Mouse (Mus musculus): Measurements from ENCODE around the gene Dhx29. TPM values are rescaled to one million over a fixed set of nuclear protein-coding genes. Genes with fewer than 3 reads are reported as not detected.

Gene Dhx29
- polyA plus RNA-seq, 1 experiment from 2014 or later: 32.1 TPM

- Histone ChIP-seq H3K36me3 (ENCODE audit: control insufficient read depth, insufficient read depth, low read length) (peaks cover 8% of the 10 kb centered on the region; the same call in 1 of the 2 replicates), H3K9me3 (ENCODE audit: control insufficient read depth, low read length) (no peaks in the 10 kb centered on the region), H3K27me3 (ENCODE audit: control insufficient read depth, insufficient read depth, low read length) (no peaks in the 10 kb centered on the region), H3K4me3 (ENCODE audit: low read depth, low read length) (no peak overlapping the region), H3K27ac (ENCODE audit: low read depth, low read length) (no peak overlapping the region), H3K4me2 (no peak overlapping the region), H3K9ac (ENCODE audit: low read length) (no peak overlapping the region), H3K4me1 (ENCODE audit: control insufficient read depth, insufficient read depth, low read length) (no peaks in the 10 kb centered on the region)
- ATAC-seq (ENCODE audit: low FRiP score) (no peak), DNase-seq (ENCODE audit: low spot score, missing footprints) (no peak)
- 89% methylated on average over 5 of the region's 5 CpGs for WGBS
Observed at GRCm38 (mm10) chr13:112967267-112967666, 40.0 kb downstream of the Dhx29 start.

- ATAC-seq (ENCODE audit: low FRiP score) (no peak), DNase-seq (ENCODE audit: low spot score, missing footprints) (no peak)
- no peaks in the 10 kb centered on the region for H3K27me3 ChIP-seq (ENCODE audit: control insufficient read depth, insufficient read depth, low read length)
- H3K4me1 ChIP-seq (ENCODE audit: control insufficient read depth, insufficient read depth, low read length): no peaks in the 10 kb centered on the region
- H3K9me3 ChIP-seq (ENCODE audit: control insufficient read depth, low read length): no peaks in the 10 kb centered on the region
- 44% methylated on average over 10 of the region's 10 CpGs for WGBS
- H3K27ac ChIP-seq (ENCODE audit: low read depth, low read length): no peak overlapping the region
- no peak overlapping the region for H3K9ac ChIP-seq (ENCODE audit: low read length)
- no peak overlapping the region for H3K4me2 ChIP-seq
- no peaks in the 10 kb centered on the region for H3K36me3 ChIP-seq (ENCODE audit: control insufficient read depth, insufficient read depth, low read length)
- H3K4me3 ChIP-seq (ENCODE audit: low read depth, low read length): no peak overlapping the region
Observed at GRCm38 (mm10) chr13:112976720-112977119, 49.5 kb downstream of the Dhx29 start.

GRCm38 (mm10) chr13:112985605-112986450 lies 58.6 kb downstream of the Dhx29 start:
- ATAC-seq (ENCODE audit: low FRiP score): peak; percentile 75
- Histone ChIP-seq H3K4me2 (peak overlapping the region; percentile 94), H3K9me3 (ENCODE audit: control insufficient read depth, low read length) (no peaks in the 10 kb centered on the region), H3K4me3 (ENCODE audit: low read depth, low read length) (no peak overlapping the region; the same call in 1 of the 2 replicates), H3K36me3 (ENCODE audit: control insufficient read depth, insufficient read depth, low read length) (no peaks in the 10 kb centered on the region), H3K9ac (ENCODE audit: low read length) (no peak overlapping the region), H3K27ac (ENCODE audit: low read depth, low read length) (no peak overlapping the region), H3K4me1 (ENCODE audit: control insufficient read depth, insufficient read depth, low read length) (peaks cover 26% of the 10 kb centered on the region), H3K27me3 (ENCODE audit: control insufficient read depth, insufficient read depth, low read length) (peaks cover 45% of the 10 kb centered on the region)
- DNase-seq (ENCODE audit: low spot score, missing footprints): peak; percentile 93
- WGBS: 1% methylated on average over 18 of the region's 18 CpGs

GRCm38 (mm10) chr13:112986451-112986950 lies 59.2 kb downstream of the Dhx29 start:
- Histone ChIP-seq H3K4me2 (peak overlapping the region; percentile 94), H3K4me1 (ENCODE audit: control insufficient read depth, insufficient read depth, low read length) (peaks cover 26% of the 10 kb centered on the region), H3K4me3 (ENCODE audit: low read depth, low read length) (no peak overlapping the region; the same call in 1 of the 2 replicates), H3K27ac (ENCODE audit: low read depth, low read length) (no peak overlapping the region), H3K27me3 (ENCODE audit: control insufficient read depth, insufficient read depth, low read length) (peaks cover 52% of the 10 kb centered on the region), H3K9me3 (ENCODE audit: control insufficient read depth, low read length) (no peaks in the 10 kb centered on the region), H3K36me3 (ENCODE audit: control insufficient read depth, insufficient read depth, low read length) (no peaks in the 10 kb centered on the region), H3K9ac (ENCODE audit: low read length) (no peak overlapping the region)
- WGBS: under 1% methylated on average over 17 of the region's 17 CpGs
- no peak for ATAC-seq (ENCODE audit: low FRiP score)
- DNase-seq (ENCODE audit: low spot score, missing footprints): peak; percentile 92

GRCm38 (mm10) chr13:112987532-112987943 lies 60.3 kb downstream of the Dhx29 start, which contains the start of gene Ccno:
Ccno (plus strand) TSS chr13:112987802.
- Histone ChIP-seq H3K4me1 (ENCODE audit: control insufficient read depth, insufficient read depth, low read length) (peaks cover 26% of the 10 kb centered on the region), H3K4me3 (ENCODE audit: low read depth, low read length) (peak within 1 kb of the TSS; percentile 44), H3K4me2 (peak within 1 kb of the TSS; percentile 94), H3K36me3 (ENCODE audit: control insufficient read depth, insufficient read depth, low read length) (no peaks in the 10 kb centered on the region), H3K27me3 (ENCODE audit: control insufficient read depth, insufficient read depth, low read length) (peaks cover 58% of the 10 kb centered on the region), H3K9me3 (ENCODE audit: control insufficient read depth, low read length) (no peaks in the 10 kb centered on the region), H3K27ac (ENCODE audit: low read depth, low read length) (no peak within 1 kb of the TSS), H3K9ac (ENCODE audit: low read length) (peak within 1 kb of the TSS; percentile 24)
- ATAC-seq (ENCODE audit: low FRiP score) (peak; percentile 92), DNase-seq (ENCODE audit: low spot score, missing footprints) (peak; percentile 99)
- WGBS: under 1% methylated on average over 47 of the region's 47 CpGs

- peak overlapping the region; percentile 94 for H3K4me2 ChIP-seq
- peaks cover 26% of the 10 kb centered on the region for H3K4me1 ChIP-seq (ENCODE audit: control insufficient read depth, insufficient read depth, low read length)
- DNase-seq (ENCODE audit: low spot score, missing footprints) (no peak), ATAC-seq (ENCODE audit: low FRiP score) (peak; percentile 43)
- under 1% methylated on average over 39 of the region's 39 CpGs for WGBS
- H3K27ac ChIP-seq (ENCODE audit: low read depth, low read length): no peak overlapping the region
- no peaks in the 10 kb centered on the region for H3K36me3 ChIP-seq (ENCODE audit: control insufficient read depth, insufficient read depth, low read length)
- peaks cover 62% of the 10 kb centered on the region for H3K27me3 ChIP-seq (ENCODE audit: control insufficient read depth, insufficient read depth, low read length)
- no peaks in the 10 kb centered on the region for H3K9me3 ChIP-seq (ENCODE audit: control insufficient read depth, low read length)
- H3K4me3 ChIP-seq (ENCODE audit: low read depth, low read length): peak overlapping the region; percentile 44
- peak overlapping the region; percentile 24 for H3K9ac ChIP-seq (ENCODE audit: low read length)
Observed at GRCm38 (mm10) chr13:112987991-112988390, 60.7 kb downstream of the Dhx29 start.

GRCm38 (mm10) chr13:112988866-112989265 lies 61.6 kb downstream of the Dhx29 start:
- peak overlapping the region; percentile 94 for H3K4me2 ChIP-seq
- no peaks in the 10 kb centered on the region for H3K9me3 ChIP-seq (ENCODE audit: control insufficient read depth, low read length)
- peak overlapping the region; percentile 19 for H3K4me3 ChIP-seq (ENCODE audit: low read depth, low read length)
- no peak overlapping the region for H3K27ac ChIP-seq (ENCODE audit: low read depth, low read length)
- WGBS: under 1% methylated on average over 19 of the region's 19 CpGs
- peaks cover 71% of the 10 kb centered on the region for H3K27me3 ChIP-seq (ENCODE audit: control insufficient read depth, insufficient read depth, low read length)
- peaks cover 27% of the 10 kb centered on the region for H3K4me1 ChIP-seq (ENCODE audit: control insufficient read depth, insufficient read depth, low read length)
- no peaks in the 10 kb centered on the region for H3K36me3 ChIP-seq (ENCODE audit: control insufficient read depth, insufficient read depth, low read length)
- H3K9ac ChIP-seq (ENCODE audit: low read length): no peak overlapping the region
- ATAC-seq (ENCODE audit: low FRiP score): no peak
- peak; percentile 91 for DNase-seq (ENCODE audit: low spot score, missing footprints)

- no peaks in the 10 kb centered on the region for H3K36me3 ChIP-seq (ENCODE audit: control insufficient read depth, insufficient read depth, low read length)
- H3K4me1 ChIP-seq (ENCODE audit: control insufficient read depth, insufficient read depth, low read length): peaks cover 30% of the 10 kb centered on the region
- peak overlapping the region; percentile 5; the same call in 1 of the 2 replicates for H3K4me3 ChIP-seq (ENCODE audit: low read depth, low read length)
- under 1% methylated on average over 23 of the region's 23 CpGs for WGBS
- H3K4me2 ChIP-seq: no peak overlapping the region
- ATAC-seq (ENCODE audit: low FRiP score) (no peak), DNase-seq (ENCODE audit: low spot score, missing footprints) (peak; percentile 93)
- H3K27me3 ChIP-seq (ENCODE audit: control insufficient read depth, insufficient read depth, low read length): peaks cover 73% of the 10 kb centered on the region
- H3K9me3 ChIP-seq (ENCODE audit: control insufficient read depth, low read length): no peaks in the 10 kb centered on the region
- no peak overlapping the region for H3K27ac ChIP-seq (ENCODE audit: low read depth, low read length)
- H3K9ac ChIP-seq (ENCODE audit: low read length): no peak overlapping the region
Observed at GRCm38 (mm10) chr13:112989541-112989940, 62.3 kb downstream of the Dhx29 start.

GRCm38 (mm10) chr13:112990346-112990745 lies 63.1 kb downstream of the Dhx29 start:
- ATAC-seq (ENCODE audit: low FRiP score): no peak
- 14% methylated on average over 4 of the region's 4 CpGs for WGBS
- peaks cover 30% of the 10 kb centered on the region for H3K4me1 ChIP-seq (ENCODE audit: control insufficient read depth, insufficient read depth, low read length)
- peak; percentile 94 for DNase-seq (ENCODE audit: low spot score, missing footprints)
- H3K27ac ChIP-seq (ENCODE audit: low read depth, low read length): no peak overlapping the region
- H3K36me3 ChIP-seq (ENCODE audit: control insufficient read depth, insufficient read depth, low read length): no peaks in the 10 kb centered on the region
- H3K27me3 ChIP-seq (ENCODE audit: control insufficient read depth, insufficient read depth, low read length): peaks cover 80% of the 10 kb centered on the region
- H3K9me3 ChIP-seq (ENCODE audit: control insufficient read depth, low read length): no peaks in the 10 kb centered on the region
- H3K4me2 ChIP-seq: no peak overlapping the region
- H3K9ac ChIP-seq (ENCODE audit: low read length): no peak overlapping the region
- no peak overlapping the region for H3K4me3 ChIP-seq (ENCODE audit: low read depth, low read length)

Data from midbrain, embryonic 11.5 days (tissue).